Mouse (Mus musculus): ENCODE measurements around the gene Mybbp1a.

Mybbp1a gene

DNA sequence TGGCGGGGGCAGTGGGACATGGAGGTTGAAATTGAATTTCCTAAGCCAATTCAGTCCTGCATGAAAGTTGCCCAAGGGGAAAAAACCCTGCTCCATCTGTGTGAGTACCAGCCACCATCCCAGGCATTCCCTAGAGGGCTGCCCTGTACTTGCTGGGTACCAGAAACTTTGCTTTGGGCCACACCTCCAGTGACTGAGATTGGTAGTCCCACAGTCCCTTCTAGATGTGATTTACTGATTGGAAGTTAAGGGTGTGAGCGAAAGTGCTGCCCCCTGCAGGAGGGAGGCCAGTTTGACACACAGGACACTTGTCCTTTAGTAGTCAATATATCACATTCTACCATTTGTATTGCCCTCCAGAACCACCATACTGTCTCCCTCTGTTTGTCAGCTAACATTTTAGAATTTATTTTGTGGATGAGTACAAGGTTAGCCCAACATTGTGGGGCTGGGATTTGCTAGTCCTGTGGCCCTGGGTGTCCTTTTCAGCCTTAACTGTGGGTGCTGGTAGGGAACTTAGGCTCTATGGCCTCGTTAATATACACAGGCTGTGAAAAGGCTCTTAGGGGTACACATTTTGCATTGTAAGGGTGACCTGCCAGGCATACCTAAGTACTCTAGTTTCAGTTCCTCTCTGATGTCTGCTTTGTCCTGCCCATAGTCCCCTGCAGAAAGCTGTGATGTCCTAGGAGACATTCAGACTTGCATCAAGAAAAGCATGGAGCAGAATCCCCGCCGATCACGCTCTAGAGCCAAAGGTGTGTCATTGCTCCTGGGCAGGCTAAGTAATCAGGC lies 5.4 kb downstream of the Mybbp1a start:
- peak; percentile 70 for DNase-seq (ENCODE audit: low spot score)

DNA sequence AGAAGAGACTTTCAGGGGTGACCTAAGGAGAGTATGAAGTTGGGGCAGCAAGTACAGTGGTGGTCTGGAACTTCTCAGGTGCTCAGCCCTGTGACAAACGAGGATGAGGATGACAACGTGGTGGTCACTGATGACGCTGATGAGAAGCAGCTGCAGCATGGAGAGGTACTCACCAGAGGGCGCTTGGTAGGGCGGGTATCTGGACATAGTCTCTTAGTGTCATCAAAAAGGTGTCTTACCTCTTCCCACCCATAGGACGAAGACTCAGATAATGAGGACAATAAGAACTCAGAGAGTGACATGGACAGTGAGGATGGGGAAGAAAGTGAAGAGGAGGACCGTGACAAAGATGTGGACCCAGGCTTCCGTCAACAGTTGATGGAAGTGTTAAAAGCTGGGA lies 6.3 kb downstream of the Mybbp1a start:
- no peak for DNase-seq (ENCODE audit: low spot score)

DNA sequence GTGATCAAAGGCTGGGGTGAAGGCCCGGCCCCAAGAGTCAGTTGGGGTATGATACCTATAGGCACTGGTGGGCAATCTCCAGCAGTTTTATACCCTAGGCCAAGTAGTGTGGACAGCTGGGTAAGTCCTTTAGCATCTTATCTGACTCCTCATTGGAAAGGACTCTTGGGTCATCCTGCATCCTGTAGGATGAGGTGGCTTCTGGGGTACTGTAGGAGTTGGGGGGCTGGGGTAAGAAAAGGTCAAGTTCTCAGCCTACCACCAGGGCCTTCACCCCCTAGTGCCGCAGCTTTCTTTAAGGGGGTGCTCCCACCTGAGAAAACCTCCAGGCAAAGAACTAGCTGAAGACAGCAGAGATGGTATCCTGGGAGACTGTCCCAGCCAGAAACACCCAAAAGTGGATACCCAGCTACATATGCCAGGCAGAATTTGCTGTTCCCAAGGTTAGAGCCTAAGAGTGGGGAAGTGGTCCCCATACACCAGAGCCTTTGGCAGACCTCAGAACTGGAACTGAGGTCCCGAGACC lies 11.0 kb downstream of the Mybbp1a start:
- no peak for DNase-seq (ENCODE audit: low spot score)

DNA sequence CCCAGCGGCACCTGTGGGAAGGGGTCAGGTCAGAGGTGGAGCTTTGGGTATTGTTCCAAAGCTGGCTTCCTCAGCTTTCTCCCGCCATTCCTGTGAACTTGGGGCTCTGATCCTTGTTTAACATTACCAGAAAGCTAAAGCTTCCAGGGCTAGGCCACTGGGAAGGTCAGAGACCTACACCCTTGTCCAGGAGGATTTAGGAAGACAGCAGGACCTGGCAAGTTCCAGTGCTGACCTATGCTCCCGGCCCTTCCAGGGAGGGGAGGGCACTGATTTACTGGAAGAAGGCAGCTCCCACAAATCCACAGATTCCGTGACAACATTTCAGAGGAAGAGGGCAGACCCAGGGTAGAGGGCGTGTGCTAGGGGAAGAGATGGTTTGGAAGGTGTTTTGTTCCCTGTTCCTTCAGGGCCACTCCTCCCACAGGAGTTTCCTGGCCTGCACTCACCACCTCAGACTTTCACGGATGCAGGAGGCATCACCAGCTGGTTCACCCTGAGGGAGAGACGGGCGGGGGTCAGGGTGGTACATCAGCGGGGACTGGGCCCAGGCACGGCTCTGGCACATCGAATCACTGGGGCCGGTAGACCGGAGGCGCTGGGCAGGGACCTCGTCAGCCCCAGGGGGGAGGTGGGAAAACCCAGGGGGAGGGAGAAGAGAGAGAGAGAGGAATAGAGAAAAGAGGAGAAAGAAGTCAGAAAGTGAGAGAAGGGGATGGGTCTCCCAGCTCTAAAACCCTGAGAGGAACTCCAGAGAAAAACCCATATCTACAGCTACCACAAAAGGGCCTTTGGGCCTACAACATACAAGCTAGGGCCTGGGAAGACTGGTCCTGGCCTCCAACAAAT lies 12.2 kb downstream of the Mybbp1a start:
- DNase-seq (ENCODE audit: low spot score), result no peak

DNA sequence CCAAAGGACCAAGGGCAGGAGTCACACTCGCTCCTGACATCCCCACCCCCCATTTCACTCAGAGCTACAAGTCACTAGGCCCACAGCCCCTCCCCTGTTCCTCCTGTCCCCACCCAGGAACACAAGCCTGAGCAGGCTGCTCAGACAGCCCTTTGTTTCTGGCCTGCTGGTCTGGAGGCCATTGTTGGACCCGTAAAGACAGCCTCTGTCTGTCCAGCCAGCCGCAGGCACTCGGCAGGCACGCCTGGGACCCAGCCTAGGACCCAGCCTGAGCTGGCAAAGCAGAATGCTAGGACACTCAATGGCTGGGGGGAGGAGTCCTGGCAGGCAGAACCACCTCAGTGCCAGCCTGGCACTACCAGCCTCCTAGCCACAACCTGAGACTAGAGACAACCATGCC lies 14.5 kb downstream of the Mybbp1a start:
- DNase-seq (ENCODE audit: low spot score), result no peak

DNA sequence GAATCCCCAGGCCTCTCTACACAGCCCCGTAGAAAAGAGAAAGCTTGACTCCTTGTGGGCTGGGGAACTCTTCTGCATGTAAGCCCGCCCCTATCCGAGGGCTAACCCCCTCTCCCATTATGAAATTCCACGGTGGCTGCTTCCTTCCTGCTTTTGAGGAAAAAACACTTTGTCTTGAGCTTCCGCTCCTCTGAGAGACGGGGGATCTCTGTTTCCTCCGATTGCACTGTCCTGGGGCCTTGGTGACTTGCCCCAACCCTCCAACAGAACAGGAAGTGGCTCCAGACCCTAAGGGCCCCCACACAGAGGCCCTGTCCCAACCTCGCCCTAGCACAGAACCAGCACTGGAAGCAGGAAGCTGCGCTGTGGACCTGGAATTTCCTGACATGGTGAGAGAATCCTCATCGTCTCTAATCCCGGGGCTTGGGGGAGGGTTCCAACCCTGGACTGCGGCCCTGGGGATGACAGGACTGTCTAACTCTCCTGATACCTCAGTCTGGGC lies 16.9 kb downstream of the Mybbp1a start:
- DNase-seq (ENCODE audit: low spot score), result no peak

DNA sequence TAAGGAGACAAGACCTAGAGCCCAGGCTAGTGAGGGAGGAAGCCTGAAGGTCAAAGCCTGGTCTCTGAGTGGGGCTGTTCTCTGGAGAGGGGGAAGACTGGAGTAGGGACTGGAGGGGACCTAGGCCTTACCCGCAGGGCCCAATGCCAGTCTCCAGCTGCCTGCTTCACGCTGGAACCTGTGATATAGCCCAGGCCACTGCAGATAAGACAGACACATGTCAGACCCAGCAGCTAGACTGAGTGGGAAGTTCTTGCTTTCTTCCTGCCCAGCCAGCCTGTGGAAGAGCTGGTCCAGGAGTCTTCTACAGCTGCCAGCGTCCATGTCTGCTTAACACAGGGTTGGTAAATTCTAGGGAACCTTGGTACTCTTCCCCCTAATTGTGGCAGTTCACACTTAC lies 17.3 kb downstream of the Mybbp1a start:
- no peak for DNase-seq (ENCODE audit: low spot score)

DNA sequence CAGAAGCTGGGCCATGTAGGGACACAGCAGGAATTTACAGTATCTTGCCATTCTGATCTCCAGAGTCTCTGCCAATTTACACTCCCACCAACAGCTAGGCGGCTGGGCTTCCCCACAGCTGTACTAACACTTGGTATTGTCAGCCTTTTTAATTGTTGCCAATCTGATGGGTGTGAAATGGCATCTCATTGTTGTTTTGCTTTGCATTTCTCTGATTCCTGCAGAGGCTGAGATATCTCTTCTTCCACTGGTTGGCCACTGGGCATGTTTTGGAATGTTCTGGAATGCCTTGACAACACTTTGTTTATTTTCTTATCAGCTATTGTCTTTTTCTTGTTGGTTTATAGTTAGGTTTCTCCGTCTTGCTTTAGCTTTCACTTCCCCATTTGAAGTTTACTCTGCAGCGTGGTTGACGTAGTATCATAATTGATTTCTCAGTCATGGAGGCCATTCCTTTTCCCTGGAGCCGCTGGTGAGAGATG lies 20.4 kb downstream of the Mybbp1a start:
- no peak for DNase-seq (ENCODE audit: low spot score)

DNA sequence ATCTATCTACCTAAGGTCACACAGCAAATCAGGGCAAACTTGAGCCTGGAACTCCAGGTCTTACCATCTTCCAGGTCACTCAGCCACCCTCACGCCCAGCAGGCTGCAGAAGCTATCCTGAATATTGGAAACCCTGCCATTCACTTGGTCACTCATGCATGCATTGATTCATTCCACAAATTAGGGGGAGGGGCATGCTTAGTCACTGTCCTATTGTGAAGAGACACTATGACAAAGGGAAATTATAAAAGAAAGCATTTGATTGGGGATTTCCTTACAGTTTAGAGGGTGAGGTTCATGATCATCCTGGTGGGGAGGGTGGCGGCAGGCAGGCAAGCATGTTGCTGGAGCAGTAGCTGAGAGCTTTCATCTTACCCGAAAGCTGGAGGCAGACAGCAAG lies 23.7 kb downstream of the Mybbp1a start:
- DNase-seq (ENCODE audit: low spot score), result no peak

DNA sequence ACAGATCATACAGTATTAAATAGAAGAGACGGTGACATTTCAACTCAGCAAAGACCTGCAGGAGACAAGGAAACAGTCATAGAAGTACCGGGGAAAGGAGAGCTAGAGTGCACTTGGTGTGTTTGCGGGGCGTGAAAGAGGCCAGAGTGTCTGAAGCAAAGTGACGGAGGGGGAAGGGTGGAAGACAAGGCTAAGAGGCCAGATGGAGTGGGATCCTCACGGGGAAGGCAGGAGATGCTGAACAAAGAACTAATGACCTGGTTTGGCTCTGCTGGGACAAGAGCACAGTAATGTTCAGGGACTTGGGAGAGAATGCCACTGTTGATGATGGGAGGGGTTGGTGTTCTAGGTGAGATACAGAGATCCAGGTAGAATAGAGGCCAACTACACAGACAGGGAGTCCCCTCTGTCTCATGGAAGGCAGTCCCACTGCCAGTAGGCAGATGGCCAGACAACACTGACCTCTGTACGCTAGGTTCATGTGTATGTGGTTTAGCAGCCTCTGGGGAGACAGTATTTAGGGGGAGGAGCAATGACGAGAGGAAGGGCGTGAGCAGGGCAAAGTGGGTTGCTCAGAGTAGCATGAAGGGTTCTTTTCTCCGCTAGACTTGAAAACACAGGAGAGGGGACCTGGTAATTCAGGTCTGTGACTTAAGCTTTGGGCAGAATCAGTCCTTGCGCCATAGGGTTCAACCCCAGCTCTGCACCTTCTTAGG lies 25.0 kb downstream of the Mybbp1a start:
- no peak for DNase-seq (ENCODE audit: low spot score)

DNA sequence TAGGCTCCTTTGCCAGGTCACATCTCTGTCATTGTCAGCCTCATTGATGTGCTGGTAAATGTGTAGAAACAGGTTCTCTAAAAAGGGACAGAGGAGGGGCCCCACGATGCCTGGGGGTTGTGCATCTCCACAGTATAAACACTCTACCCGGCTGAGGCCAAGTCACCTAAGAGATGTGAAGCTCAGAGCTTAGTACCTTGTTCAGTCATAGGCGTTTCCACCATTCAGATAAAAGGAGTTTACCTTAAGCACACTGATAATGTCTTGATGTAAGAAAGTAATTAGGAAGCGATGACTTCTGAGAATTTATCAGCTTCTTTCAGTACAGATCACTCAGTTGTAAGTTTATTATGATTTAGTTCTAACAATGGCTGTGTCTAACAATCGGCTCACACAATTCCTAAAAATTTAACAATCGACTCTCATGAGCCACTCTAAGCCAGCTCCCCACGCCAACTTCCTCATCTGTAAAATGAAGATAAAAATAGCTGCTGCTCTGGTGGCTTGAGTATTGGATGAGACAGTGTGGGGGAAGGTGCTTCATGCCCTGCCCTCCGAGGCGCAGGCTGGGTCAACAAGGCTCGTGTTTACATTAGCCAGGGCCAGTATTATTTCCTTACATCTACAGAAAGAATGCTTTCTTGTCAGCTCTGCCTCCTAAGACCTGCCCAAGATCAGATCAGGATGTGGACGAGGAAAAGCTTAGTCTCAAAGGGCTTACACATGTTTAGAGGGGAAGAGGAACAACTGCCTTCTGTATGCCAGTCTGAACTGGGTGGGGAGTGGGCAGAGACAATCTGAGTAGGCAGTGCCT lies 25.7 kb downstream of the Mybbp1a start:
- no peak for DNase-seq (ENCODE audit: low spot score)

DNA sequence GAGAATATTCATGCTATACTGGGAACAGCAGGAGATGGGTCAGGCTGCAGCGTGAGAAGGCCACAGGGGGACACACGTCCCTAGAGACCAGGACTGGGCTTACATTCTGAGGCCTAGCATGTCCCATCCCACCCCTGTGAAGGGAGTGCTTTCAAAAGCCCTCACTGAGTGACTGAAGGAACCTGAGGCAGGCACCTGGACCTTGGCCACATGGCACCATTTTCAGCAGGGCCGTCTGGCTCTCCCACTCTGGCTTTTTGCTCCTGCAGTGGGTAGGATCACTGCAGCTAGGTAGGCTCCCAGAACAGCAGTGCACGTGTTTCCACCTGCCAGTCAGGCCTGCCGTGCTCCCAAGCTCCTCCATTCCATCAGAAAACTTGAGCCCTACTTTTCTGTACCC lies 27.4 kb downstream of the Mybbp1a start:
- no peak for DNase-seq (ENCODE audit: low spot score)

DNA sequence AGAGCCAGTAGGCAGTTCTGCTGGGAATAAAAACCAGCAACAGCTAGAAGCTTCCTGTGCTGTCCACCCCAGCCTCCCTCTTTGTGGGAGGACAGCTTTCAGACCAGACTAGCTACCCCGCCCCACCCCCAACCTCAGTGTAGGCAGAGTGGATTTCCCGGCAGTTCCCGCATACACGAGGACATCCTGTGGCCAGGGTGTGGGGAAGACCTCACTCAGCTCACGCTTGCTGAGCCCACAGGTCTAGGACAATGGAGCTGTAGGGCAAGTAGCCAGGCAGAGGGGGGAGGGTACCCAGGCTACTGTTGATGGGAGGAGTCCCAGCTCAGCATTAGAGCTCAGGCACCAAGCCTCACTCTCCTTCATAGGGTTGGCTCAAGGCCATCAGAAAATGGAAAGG lies 28.1 kb downstream of the Mybbp1a start:
- peak; percentile 77 for DNase-seq (ENCODE audit: low spot score)

DNA sequence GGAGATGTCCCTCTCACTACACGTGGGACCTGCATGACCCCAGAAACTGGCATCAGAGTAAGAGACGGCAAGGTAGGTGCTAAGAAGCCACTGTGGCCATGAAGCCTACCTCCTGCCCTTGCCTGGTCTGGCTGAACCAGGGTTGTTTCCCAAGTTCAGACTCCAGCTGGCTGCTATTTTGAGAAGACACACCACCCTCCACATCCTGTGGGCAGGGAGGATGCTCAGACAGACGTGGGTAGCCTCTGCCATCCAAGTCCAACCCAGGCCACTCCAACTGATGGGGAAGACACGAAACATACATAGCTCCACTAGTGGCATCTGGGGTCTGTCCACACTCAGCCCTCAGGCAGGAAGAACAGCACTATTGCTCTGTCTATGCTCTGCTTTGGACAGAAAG lies 28.8 kb downstream of the Mybbp1a start:
- DNase-seq (ENCODE audit: low spot score), result no peak

DNA sequence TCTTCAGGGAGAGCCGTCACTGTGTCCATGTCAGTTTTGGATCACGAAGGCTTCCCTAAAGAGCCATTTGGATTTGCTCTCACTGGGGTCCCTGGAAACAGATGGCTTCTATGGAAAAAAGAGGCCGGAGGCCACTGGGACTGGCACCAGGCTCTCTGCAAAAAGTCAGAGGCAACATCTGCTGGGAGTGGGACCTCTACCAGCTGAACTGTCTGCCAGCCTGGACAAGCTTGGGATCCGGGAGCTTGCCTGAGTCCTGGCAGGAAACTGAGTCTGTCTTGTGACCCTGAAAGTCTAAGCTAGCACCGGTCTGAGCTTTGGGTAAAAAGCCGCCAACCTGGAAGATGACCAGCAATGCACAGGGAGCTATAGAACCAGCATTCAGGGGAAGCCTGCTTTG lies 30.2 kb downstream of the Mybbp1a start:
- no peak for DNase-seq (ENCODE audit: low spot score)

DNA sequence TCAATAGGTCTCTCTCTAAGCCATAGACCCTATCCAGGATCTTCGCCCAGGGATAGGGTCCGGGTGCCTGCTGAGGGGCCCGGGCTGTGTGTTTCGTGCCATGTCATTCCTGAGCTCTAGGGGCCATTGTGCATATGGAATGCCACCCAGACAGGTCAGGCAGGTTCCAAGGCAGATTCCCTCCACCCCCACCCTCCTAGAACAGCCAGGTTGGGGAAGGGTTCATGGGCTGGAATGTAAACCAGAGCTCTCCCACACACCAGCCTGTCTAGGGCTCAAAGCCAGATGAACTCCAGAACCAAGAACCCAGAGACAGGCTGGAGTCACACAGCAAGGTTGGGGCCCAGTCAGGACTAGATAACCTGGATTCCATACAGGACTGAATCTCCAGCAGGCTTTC lies 32.4 kb downstream of the Mybbp1a start:
- DNase-seq (ENCODE audit: low spot score), result no peak

DNA sequence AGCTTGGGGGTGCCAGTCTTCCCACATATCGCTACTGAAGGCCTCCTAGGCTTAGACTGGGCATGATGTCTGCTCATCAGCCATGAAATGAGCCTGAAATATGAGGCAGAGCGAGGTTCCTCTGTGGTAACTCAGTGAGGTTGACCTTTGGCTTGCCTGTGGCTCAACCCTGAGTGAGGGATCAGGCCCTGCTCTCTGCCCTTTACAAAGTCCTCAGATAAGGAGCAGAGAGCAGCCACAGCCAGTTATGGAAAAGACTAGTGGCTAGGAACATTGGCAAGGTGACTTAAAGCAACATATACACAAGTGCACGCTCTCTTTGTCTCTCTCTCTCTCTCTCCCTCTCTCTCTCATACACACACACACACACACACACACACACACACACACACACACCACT lies 33.8 kb downstream of the Mybbp1a start:
- DNase-seq (ENCODE audit: low spot score), result no peak

DNA sequence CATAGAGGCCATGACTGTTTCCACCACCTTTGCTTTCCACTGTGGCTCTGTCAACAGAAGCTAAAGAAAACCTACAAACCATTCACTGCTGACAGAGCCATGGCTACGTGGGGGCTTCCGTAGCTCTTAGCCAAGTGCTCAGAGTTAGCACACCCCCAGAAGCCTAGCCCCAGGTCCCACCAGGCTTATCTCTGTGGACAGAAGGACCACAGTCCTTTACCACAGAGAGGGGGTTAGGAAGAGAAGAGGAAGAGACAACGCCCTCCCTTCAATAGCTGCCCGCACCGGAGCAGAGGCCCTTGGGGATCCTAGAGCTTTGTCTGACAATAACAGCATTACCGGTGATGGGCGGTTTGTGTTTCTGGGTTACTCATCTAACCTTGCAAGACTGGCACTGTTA lies 34.3 kb downstream of the Mybbp1a start:
- no peak for DNase-seq (ENCODE audit: low spot score)

DNA sequence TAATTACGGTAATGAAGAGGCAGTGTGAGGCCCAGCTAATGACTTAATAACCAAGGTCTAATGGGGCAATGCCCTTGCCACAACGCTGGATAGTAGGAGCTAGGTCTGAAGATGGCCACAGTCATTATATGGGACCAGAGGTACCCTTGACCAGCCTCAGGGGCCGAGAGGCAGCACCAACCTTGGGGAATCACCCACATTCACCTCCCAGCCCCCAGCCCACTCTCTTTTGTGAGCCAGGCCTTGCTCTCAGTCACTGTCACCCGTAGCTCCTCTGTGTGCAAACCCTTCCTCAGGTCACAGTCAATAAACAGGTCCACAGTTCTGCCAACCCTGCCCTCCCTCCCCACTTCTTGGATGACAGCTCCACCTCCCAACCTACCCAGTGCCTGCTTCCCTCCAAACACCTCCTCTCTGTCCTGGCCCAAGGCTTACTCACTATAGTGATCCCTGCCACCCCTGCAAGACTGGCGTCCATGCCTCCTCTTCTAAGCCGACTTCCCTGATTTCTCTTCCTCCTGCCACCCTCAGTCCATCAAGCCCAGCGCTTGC lies 35.0 kb downstream of the Mybbp1a start:
- DNase-seq (ENCODE audit: low spot score), result no peak

DNA sequence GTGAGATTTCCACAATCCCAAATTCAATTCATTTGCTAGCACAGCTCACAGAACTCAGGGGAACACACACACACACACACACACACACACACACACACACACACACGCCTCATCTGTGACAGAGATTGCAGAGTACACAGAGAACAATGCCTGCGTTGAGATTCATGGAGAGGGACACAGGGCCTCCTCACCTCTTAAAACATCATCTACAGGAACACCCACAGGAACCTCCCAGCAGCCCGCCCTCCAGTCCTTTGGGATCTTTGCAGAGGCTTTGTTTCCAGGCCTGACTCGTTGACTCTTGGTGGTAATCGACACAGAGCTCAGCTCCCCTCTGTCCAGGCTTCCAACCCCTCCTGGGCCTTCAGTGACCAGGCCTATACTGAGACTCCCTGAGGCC lies 36.0 kb downstream of the Mybbp1a start:
- no peak for DNase-seq (ENCODE audit: low spot score)

DNA sequence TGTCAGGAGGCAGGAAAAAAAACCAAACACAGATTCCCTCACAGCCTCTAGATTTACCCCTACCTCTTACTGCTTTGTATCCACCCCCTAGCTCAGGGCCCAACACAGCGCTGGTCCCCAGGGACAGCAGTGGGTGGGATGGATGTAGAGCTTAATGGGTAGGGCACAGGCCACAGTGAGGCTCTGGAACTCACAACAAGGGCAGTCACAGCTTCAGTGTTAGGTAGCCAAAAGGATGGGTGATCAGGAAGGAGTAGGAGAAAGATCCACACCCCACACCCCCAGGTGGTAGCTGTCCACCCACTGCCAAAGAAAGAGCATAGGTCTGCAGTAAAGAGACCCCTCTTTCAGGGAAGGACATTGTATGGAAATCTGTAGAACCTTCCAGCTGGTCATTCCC lies 36.5 kb downstream of the Mybbp1a start:
- DNase-seq (ENCODE audit: low spot score), result no peak

Measured in testis, postnatal 10 days (tissue).